Mouse (Mus musculus) spleen, adult 2 months (tissue): ENCODE measurements at regions not wholly inside any gene's neighbourhood (a gene's known extent, or its start where the extent isn't known, plus 50 kb on each side); places are given as distances from the start of the nearest gene placed in this dataset.
A peak's percentile ranks its signal among the peaks of the same experiment; 100 is the strongest.

Experiments
- DNase-seq, 2 experiments: peaks; one replicate each; pipeline versions ENCODE4 v3.0.0 to v3.0.0-alpha.2; 2012 to 2021; ENCODE audit warnings: low spot score in 2 of 2, low read depth in 1 of 2
- H3K27ac ChIP-seq: fragments of 200-500 bp; 2 replicates; pipeline ENCODE4 v1.5.1; 2012; ENCODE audit warnings: low read length, inconsistent platforms; ENCODE audit not compliant: insufficient read depth
- H3K27me3 ChIP-seq: fragments of 200-500 bp; 2 replicates; pipeline ENCODE4 v1.6.1; 2012; ENCODE audit warnings: mild to moderate bottlenecking, moderate library complexity, low read length, inconsistent platforms; ENCODE audit not compliant: control insufficient read depth, insufficient read depth
- H3K36me3 ChIP-seq: fragments of 200-500 bp; 2 replicates; pipeline ENCODE4 v1.6.1; 2012; ENCODE audit warnings: mild to moderate bottlenecking, low read length, inconsistent platforms; ENCODE audit not compliant: control insufficient read depth, insufficient read depth
- H3K4me1 ChIP-seq: fragments of 200-500 bp; 2 replicates; pipeline ENCODE4 v1.6.1; 2011; ENCODE audit warnings: inconsistent platforms; ENCODE audit not compliant: control insufficient read depth, insufficient read depth, insufficient read length
- H3K4me3 ChIP-seq: fragments of 200-500 bp; 2 replicates; pipeline ENCODE4 v1.5.1; 2011; ENCODE audit warnings: mild to moderate bottlenecking, inconsistent platforms; ENCODE audit not compliant: insufficient read depth, insufficient read length; ENCODE audit errors: extremely low read depth
- CTCF ChIP-seq: fragments of 200-500 bp; IDR thresholded peaks from 2 replicates; pipeline ENCODE4 v1.5.1; 2011; ENCODE audit warnings: mild to moderate bottlenecking, inconsistent platforms; ENCODE audit not compliant: insufficient read depth, insufficient read length, insufficient replicate concordance; ENCODE audit errors: extremely low read depth
- POLR2A ChIP-seq: fragments of 200-500 bp; IDR thresholded peaks from 2 replicates; pipeline ENCODE4 v1.6.1; 2011; ENCODE audit warnings: low read depth, low read length, inconsistent platforms
- WGBS: fragments of 180-500 bp; shearing (Covaris S2); methylation state at CpG from one replicate; pipeline ENCODE4 v1.1.7; 2018; 5-methylcytosine and 5-hydroxymethylcytosine counted together

GRCm38 (mm10) chr11:33061570-33061969 is 85.6 kb downstream of the Fgf18 start:
- no peak overlapping the region for H3K27ac ChIP-seq
- no peak for TF ChIP-seq POLR2A
- TF ChIP-seq CTCF: no peak
- 88% methylated on average over 4 of the region's 4 CpGs for WGBS
- no peaks in the 10 kb centered on the region for H3K27me3 ChIP-seq
- no peak for DNase-seq
- H3K4me1 ChIP-seq: no peaks in the 10 kb centered on the region
- no peaks in the 10 kb centered on the region for H3K36me3 ChIP-seq
- H3K4me3 ChIP-seq: no peak overlapping the region

GRCm38 (mm10) chr11:33060352-33060751 is 86.8 kb downstream of the Fgf18 start:
- H3K36me3 ChIP-seq: no peaks in the 10 kb centered on the region
- WGBS: 63% methylated on average over 3 of the region's 3 CpGs
- H3K4me3 ChIP-seq: no peak overlapping the region
- TF ChIP-seq POLR2A (no peak), CTCF (no peak)
- H3K4me1 ChIP-seq: no peaks in the 10 kb centered on the region
- DNase-seq: no peak
- H3K27me3 ChIP-seq: no peaks in the 10 kb centered on the region
- no peak overlapping the region for H3K27ac ChIP-seq

DNA sequence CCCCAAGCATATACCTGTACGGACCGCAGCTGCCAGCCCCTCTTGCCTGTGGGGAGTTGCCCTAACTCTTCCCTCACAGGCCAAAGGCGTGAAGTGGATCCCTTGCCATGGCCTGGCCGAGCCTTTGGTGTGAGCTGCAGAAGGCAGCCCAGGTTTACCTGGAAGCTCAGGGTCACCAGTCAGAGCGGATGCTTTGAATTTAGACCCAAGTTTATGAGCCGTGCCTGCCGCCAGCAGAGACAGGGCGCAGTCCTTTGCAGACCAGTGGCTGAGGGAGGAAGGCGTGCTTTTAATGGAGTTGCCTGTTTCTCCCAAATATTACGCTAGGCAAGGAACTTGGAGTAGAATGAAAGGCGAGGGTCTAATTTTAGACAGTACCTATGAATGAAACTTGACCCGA is 97.0 kb downstream of the Fgf18 start:
- no peak overlapping the region for H3K4me3 ChIP-seq
- no peaks in the 10 kb centered on the region for H3K36me3 ChIP-seq
- no peaks in the 10 kb centered on the region for H3K27me3 ChIP-seq
- no peak for DNase-seq
- no peak for TF ChIP-seq CTCF
- TF ChIP-seq POLR2A: no peak
- WGBS: 83% methylated on average over 12 of the region's 12 CpGs
- H3K4me1 ChIP-seq: no peaks in the 10 kb centered on the region
- no peak overlapping the region for H3K27ac ChIP-seq

DNA sequence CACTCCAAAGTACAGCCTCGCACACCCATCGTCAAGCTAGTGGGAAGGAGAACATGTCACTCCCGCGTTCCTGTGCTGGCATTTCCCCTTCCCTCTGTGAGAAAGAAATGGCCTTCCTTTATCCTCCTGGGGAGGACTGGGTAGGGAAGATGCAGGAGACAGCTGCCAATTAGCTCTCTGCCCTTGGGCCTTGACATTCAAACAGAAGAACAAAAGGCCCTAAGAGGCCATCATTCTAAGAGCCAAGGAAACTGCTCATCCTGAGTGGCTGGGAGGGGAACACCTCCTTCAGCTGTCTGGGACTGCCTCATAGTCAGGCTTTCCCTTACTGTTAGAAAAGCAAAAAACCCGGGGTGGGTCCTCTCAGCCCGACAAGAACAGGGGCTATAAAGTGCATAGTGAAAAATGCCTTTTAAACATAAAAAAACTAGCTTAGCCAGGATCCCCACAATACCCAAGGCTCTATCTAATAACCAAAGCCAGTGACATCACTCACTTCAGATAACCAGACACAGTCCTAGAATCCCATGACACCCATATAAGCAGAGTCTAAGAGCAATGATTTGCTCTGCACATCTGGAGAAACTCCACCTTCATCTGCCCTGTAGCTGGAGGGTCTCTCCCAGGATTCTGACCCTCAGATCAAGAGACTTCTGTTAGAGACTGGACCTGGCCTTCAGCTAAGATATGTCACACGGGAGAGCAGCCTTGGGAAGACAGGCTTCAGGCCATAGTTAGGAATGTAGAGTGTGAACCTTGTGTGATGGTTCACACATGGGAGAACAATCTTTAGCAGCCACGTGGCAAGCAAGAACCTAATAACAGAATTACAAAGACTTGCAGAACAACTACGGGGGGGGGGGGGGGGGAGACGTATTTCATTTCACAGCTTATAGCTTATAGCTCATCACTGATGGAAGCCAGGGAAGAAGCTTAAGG is 107.1 kb downstream of the Fgf18 start:
- 82% methylated on average over 10 of the region's 10 CpGs for WGBS
- Histone ChIP-seq H3K4me1 (no peaks in the 10 kb centered on the region), H3K36me3 (no peaks in the 10 kb centered on the region), H3K27ac (no peak overlapping the region), H3K4me3 (no peak overlapping the region), H3K27me3 (no peaks in the 10 kb centered on the region; the same call in 1 of the 2 replicates)
- no peak for TF ChIP-seq CTCF
- TF ChIP-seq POLR2A: no peak
- DNase-seq: no peak

- no peaks in the 10 kb centered on the region for H3K27me3 ChIP-seq
- no peaks in the 10 kb centered on the region for H3K36me3 ChIP-seq
- TF ChIP-seq CTCF: no peak
- no peak for TF ChIP-seq POLR2A
- no peaks in the 10 kb centered on the region for H3K4me1 ChIP-seq
- H3K27ac ChIP-seq: no peak overlapping the region
- H3K4me3 ChIP-seq: no peak overlapping the region
- DNase-seq: no peak
- whole genome bisulfite sequencing: 83% methylated on average over 4 of the region's 4 CpGs
These were observed 110.8 kb downstream of the Fgf18 start for GRCm38 (mm10) chr11:33036367-33036766.

DNA sequence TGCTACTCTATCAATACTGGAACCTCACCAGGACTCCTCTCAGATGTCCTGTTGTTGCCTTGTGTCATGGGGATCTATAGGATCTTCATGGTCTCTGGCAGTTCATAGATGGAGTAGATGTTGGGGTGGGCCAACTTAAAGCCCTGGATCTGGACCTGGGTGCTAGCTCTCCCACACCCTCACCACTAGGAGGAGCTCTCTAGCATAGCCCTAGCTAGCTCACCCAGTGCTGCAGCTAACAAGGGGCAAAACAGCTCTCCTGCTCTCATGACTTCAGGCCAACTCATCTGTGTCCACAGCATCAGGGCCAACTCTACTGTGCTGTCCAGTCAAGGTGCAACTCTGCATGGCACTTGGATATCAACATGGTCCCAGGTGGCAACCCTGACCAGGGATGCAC is 118.3 kb downstream of the Fgf18 start:
- Histone ChIP-seq H3K27ac (no peak overlapping the region), H3K36me3 (no peaks in the 10 kb centered on the region), H3K4me1 (no peaks in the 10 kb centered on the region), H3K27me3 (no peaks in the 10 kb centered on the region), H3K4me3 (no peak overlapping the region)
- no peak for DNase-seq
- TF ChIP-seq POLR2A (no peak), CTCF (peak; percentile 25; the same call in 1 of the 2 replicates)

- WGBS: 94% methylated on average over 6 of the region's 6 CpGs
- no peak for TF ChIP-seq POLR2A
- TF ChIP-seq CTCF: no peak
These were observed 120.1 kb downstream of the Fgf18 start for GRCm38 (mm10) chr11:33027121-33027520.

More at GRCm38 (mm10) chr11:33027121-33027520, 120.1 kb downstream of the Fgf18 start:
- Histone ChIP-seq H3K4me3 (no peak overlapping the region), H3K4me1 (no peaks in the 10 kb centered on the region), H3K27ac (no peak overlapping the region), H3K27me3 (no peaks in the 10 kb centered on the region), H3K36me3 (no peaks in the 10 kb centered on the region)
- DNase-seq: no peak
